Mouse (Mus musculus) layer of hippocampus, postnatal 25 days (tissue): ENCODE results near the gene Acot4. TPM values are rescaled to one million over a fixed set of nuclear protein-coding genes. Genes with fewer than 3 reads are reported as not detected.
"Not testable (repeated sequence)": the region's sequence is repeated elsewhere in the genome, so short reads cannot be mapped to it uniquely, and the experiment has no call there.

Experiments
- DNase-seq, 2 experiments: peaks; one replicate each; pipeline ENCODE4 v3.0.0; 2022; ENCODE audit warnings: mixed read lengths in 2 of 2, low spot score in 1 of 2; ENCODE audit errors: extremely low spot score in 1 of 2
- total RNA-seq, 2 experiments: library from RNA; stranded (reverse); gene quantifications; 2 replicates each; pipeline ENCODE4 v1.2.3; 2021

Acot4 gene
- total RNA-seq, 2 experiments from 2014 or later: 2.5 to 4.0 TPM

GRCm38 (mm10) chr12:84029043-84029442, 9.1 kb upstream of the Acot4 start:
- not testable (repeated sequence) for DNase-seq

- peak; percentile 51 to 79 for DNase-seq
Measured at GRCm38 (mm10) chr12:84030659-84031332, 7.4 kb upstream of the Acot4 start.

- DNase-seq: no peak
Measured at GRCm38 (mm10) chr12:84032854-84033253, 5.3 kb upstream of the Acot4 start.

- not testable (repeated sequence) for DNase-seq
Measured at GRCm38 (mm10) chr12:84033302-84033701, 4.9 kb upstream of the Acot4 start.

GRCm38 (mm10) chr12:84034108-84034507, 4.1 kb upstream of the Acot4 start:
- DNase-seq: no peak

- peak in 1 of 2 experiments; percentile 28 for DNase-seq
Measured at GRCm38 (mm10) chr12:84038691-84039111, 522 bp downstream of the Acot4 start, which contains the start of gene Gm49366. Gene Gm49366 (plus strand): TSS chr12:84038935.

GRCm38 (mm10) chr12:84042248-84042647, 4.1 kb downstream of the Acot4 start:
- DNase-seq: no peak

GRCm38 (mm10) chr12:84044045-84044444, 5.9 kb downstream of the Acot4 start:
- DNase-seq: no peak

GRCm38 (mm10) chr12:84046906-84047305, 8.7 kb downstream of the Acot4 start:
- no peak for DNase-seq

GRCm38 (mm10) chr12:84050744-84051143, 12.6 kb downstream of the Acot4 start:
- not testable (repeated sequence) for DNase-seq

- DNase-seq: no peak
Measured at GRCm38 (mm10) chr12:84051937-84052474, 13.8 kb downstream of the Acot4 start, which contains the start of gene Acot3. Gene Acot3 (plus strand): TSS chr12:84052144.

GRCm38 (mm10) chr12:84052609-84053008, 14.4 kb downstream of the Acot4 start:
- DNase-seq: no peak

- DNase-seq: no peak
Measured at GRCm38 (mm10) chr12:84053173-84053572, 15.0 kb downstream of the Acot4 start.

GRCm38 (mm10) chr12:84053679-84054391, 15.7 kb downstream of the Acot4 start:
- no peak for DNase-seq

GRCm38 (mm10) chr12:84060946-84061345, 22.8 kb downstream of the Acot4 start:
- DNase-seq: no peak

GRCm38 (mm10) chr12:84062336-84062735, 24.2 kb downstream of the Acot4 start:
- DNase-seq: no peak

GRCm38 (mm10) chr12:84063228-84063627, 25.0 kb downstream of the Acot4 start:
- DNase-seq: peak in 1 of 2 experiments; percentile 21

GRCm38 (mm10) chr12:84063833-84064232, 25.7 kb downstream of the Acot4 start:
- DNase-seq: no peak

GRCm38 (mm10) chr12:84064621-84065020, 26.4 kb downstream of the Acot4 start:
- DNase-seq: no peak

- DNase-seq: no peak
Measured at GRCm38 (mm10) chr12:84067752-84068151, 29.6 kb downstream of the Acot4 start.

- DNase-seq: no peak
Measured at GRCm38 (mm10) chr12:84068296-84068695, 30.1 kb downstream of the Acot4 start.
